Mouse (Mus musculus): ENCODE results near the gene Lrrc23. TPM values are rescaled to one million over a fixed set of nuclear protein-coding genes. Genes with fewer than 3 reads are reported as not detected.
A peak's percentile ranks its signal among the peaks of the same experiment; 100 is the strongest.
"Not testable (repeated sequence)": the region's sequence is repeated elsewhere in the genome, so short reads cannot be mapped to it uniquely, and the experiment has no call there.

The Lrrc23 gene
- polyA plus RNA-seq, 1 experiment from 2014 or later, result 0.83 TPM

GRCm38 (mm10) chr6:124813496-124813895 lies 34.0 kb upstream of the Lrrc23 start:
- peaks cover 57% of the 10 kb centered on the region for H3K36me3 ChIP-seq
- ATAC-seq (replicated peaks; ENCODE audit: insufficient number of reproducible peaks, insufficient read depth, low FRiP score, low read depth), result peak; percentile 73
- 0% methylated on average over 18 of the region's 18 CpGs for WGBS

GRCm38 (mm10) chr6:124812848-124813247 lies 33.3 kb upstream of the Lrrc23 start:
- Histone ChIP-seq H3K27me3 (no peaks in the 10 kb centered on the region), H3K36me3 (peaks cover 51% of the 10 kb centered on the region), H3K4me2 (peak overlapping the region; percentile 73), H3K4me1 (replicated peaks) (peaks cover 47% of the 10 kb centered on the region), H3K9ac (peak overlapping the region; percentile 89), H3K9me3 (replicated peaks) (no peaks in the 10 kb centered on the region), H3K4me3 (peak overlapping the region; percentile 87), H3K27ac (peak overlapping the region; percentile 98)
- 16% methylated on average over 9 of the region's 9 CpGs for WGBS
- no peak for ATAC-seq (replicated peaks; ENCODE audit: insufficient number of reproducible peaks, insufficient read depth, low FRiP score, low read depth)

More at GRCm38 (mm10) chr6:124813496-124813895, 34.0 kb upstream of the Lrrc23 start:
- H3K4me1 ChIP-seq (replicated peaks), result peaks cover 42% of the 10 kb centered on the region
- H3K9ac ChIP-seq, result peak overlapping the region; percentile 89
- peak overlapping the region; percentile 98 for H3K27ac ChIP-seq
- H3K4me2 ChIP-seq, result peak overlapping the region; percentile 73
- H3K27me3 ChIP-seq, result no peaks in the 10 kb centered on the region
- peak overlapping the region; percentile 87 for H3K4me3 ChIP-seq
- no peaks in the 10 kb centered on the region for H3K9me3 ChIP-seq (replicated peaks)

- Histone ChIP-seq H3K27me3 (no peaks in the 10 kb centered on the region), H3K9ac (peak overlapping the region; percentile 89), H3K9me3 (replicated peaks) (no peaks in the 10 kb centered on the region), H3K4me3 (peak overlapping the region; percentile 87), H3K4me2 (peak overlapping the region; percentile 73), H3K27ac (peak overlapping the region; percentile 98), H3K4me1 (replicated peaks) (peaks cover 50% of the 10 kb centered on the region), H3K36me3 (peaks cover 42% of the 10 kb centered on the region)
- WGBS, result 71% methylated on average over 24 of the region's 24 CpGs
- ATAC-seq (replicated peaks; ENCODE audit: insufficient number of reproducible peaks, insufficient read depth, low FRiP score, low read depth), result no peak
Measured at GRCm38 (mm10) chr6:124811701-124812560, 32.4 kb upstream of the Lrrc23 start.

GRCm38 (mm10) chr6:124811403-124811665 lies 31.8 kb upstream of the Lrrc23 start:
- H3K27me3 ChIP-seq, result no peaks in the 10 kb centered on the region
- no peak for ATAC-seq (replicated peaks; ENCODE audit: insufficient number of reproducible peaks, insufficient read depth, low FRiP score, low read depth)
- peak overlapping the region; percentile 98; the same call in 1 of the 2 replicates for H3K27ac ChIP-seq
- WGBS, result 75% methylated on average over 4 of the region's 4 CpGs
- peaks cover 36% of the 10 kb centered on the region for H3K36me3 ChIP-seq
- H3K4me1 ChIP-seq (replicated peaks), result peaks cover 54% of the 10 kb centered on the region
- 0 out of 2 replicates have a peak overlapping the region, but pooled peaks have one; percentile 5 for H3K4me3 ChIP-seq
- no peaks in the 10 kb centered on the region for H3K9me3 ChIP-seq (replicated peaks)
- H3K4me2 ChIP-seq, result peak overlapping the region; percentile 73; the same call in 1 of the 2 replicates
- no peak overlapping the region for H3K9ac ChIP-seq

GRCm38 (mm10) chr6:124810566-124811402 lies 31.3 kb upstream of the Lrrc23 start:
- not testable (repeated sequence) for H3K9me3 ChIP-seq (replicated peaks); H3K4me3 ChIP-seq; ATAC-seq (replicated peaks; ENCODE audit: insufficient number of reproducible peaks, insufficient read depth, low FRiP score, low read depth); H3K9ac ChIP-seq; H3K27me3 ChIP-seq
- 76% methylated on average over 11 of the region's 11 CpGs for WGBS
- H3K36me3 ChIP-seq, result peaks cover 32% of the 10 kb centered on the region
- peaks cover 60% of the 10 kb centered on the region for H3K4me1 ChIP-seq (replicated peaks)
- 0 out of 2 replicates have a peak overlapping the region, but pooled peaks have one; percentile 86 for H3K4me2 ChIP-seq
- H3K27ac ChIP-seq, result peak overlapping the region; percentile 91

GRCm38 (mm10) chr6:124809775-124810538 lies 30.4 kb upstream of the Lrrc23 start:
- whole genome bisulfite sequencing, result 43% methylated on average over 14 of the region's 14 CpGs
- ATAC-seq (replicated peaks; ENCODE audit: insufficient number of reproducible peaks, insufficient read depth, low FRiP score, low read depth), result no peak
- peaks cover 65% of the 10 kb centered on the region for H3K4me1 ChIP-seq (replicated peaks)

GRCm38 (mm10) chr6:124809052-124809774 lies 29.7 kb upstream of the Lrrc23 start:
- H3K36me3 ChIP-seq, result peaks cover 23% of the 10 kb centered on the region
- peak overlapping the region; percentile 86 for H3K4me2 ChIP-seq
- H3K9me3 ChIP-seq (replicated peaks), result no peaks in the 10 kb centered on the region
- peak overlapping the region; percentile 75 for H3K9ac ChIP-seq
- no peaks in the 10 kb centered on the region for H3K27me3 ChIP-seq
- WGBS, result under 1% methylated on average over 35 of the region's 35 CpGs
- peak overlapping the region; percentile 91 for H3K27ac ChIP-seq
- H3K4me1 ChIP-seq (replicated peaks), result peaks cover 58% of the 10 kb centered on the region
- H3K4me3 ChIP-seq, result peak overlapping the region; percentile 57
- ATAC-seq (replicated peaks; ENCODE audit: insufficient number of reproducible peaks, insufficient read depth, low FRiP score, low read depth), result peak; percentile 30

More at GRCm38 (mm10) chr6:124809775-124810538, 30.4 kb upstream of the Lrrc23 start:
- Histone ChIP-seq H3K9ac (peak overlapping the region; percentile 75), H3K27me3 (no peaks in the 10 kb centered on the region), H3K4me2 (peak overlapping the region; percentile 86), H3K4me3 (peak overlapping the region; percentile 57), H3K36me3 (peaks cover 24% of the 10 kb centered on the region), H3K9me3 (replicated peaks) (no peaks in the 10 kb centered on the region), H3K27ac (peak overlapping the region; percentile 91)

GRCm38 (mm10) chr6:124808358-124809012 lies 29.0 kb upstream of the Lrrc23 start, which contains the start of gene Spsb2:
Gene Spsb2, plus strand, starts transcription at chr6:124808661.
- peak; percentile 58 for ATAC-seq (replicated peaks; ENCODE audit: insufficient number of reproducible peaks, insufficient read depth, low FRiP score, low read depth)
- Histone ChIP-seq H3K4me1 (replicated peaks) (peaks cover 57% of the 10 kb centered on the region), H3K9me3 (replicated peaks) (no peaks in the 10 kb centered on the region), H3K4me2 (peak within 1 kb of the TSS; percentile 86), H3K27me3 (no peaks in the 10 kb centered on the region), H3K9ac (peak within 1 kb of the TSS; percentile 75), H3K27ac (peak within 1 kb of the TSS; percentile 91), H3K36me3 (peaks cover 23% of the 10 kb centered on the region), H3K4me3 (peak within 1 kb of the TSS; percentile 57)
- WGBS, result 3% methylated on average over 29 of the region's 29 CpGs

GRCm38 (mm10) chr6:124807986-124808357 lies 28.4 kb upstream of the Lrrc23 start:
- H3K4me2 ChIP-seq, result peak overlapping the region; percentile 86
- peaks cover 23% of the 10 kb centered on the region for H3K36me3 ChIP-seq
- peak overlapping the region; percentile 91 for H3K27ac ChIP-seq
- H3K9ac ChIP-seq, result no peak overlapping the region
- no peak for ATAC-seq (replicated peaks; ENCODE audit: insufficient number of reproducible peaks, insufficient read depth, low FRiP score, low read depth)
- no peaks in the 10 kb centered on the region for H3K9me3 ChIP-seq (replicated peaks)
- 63% methylated on average over 6 of the region's 6 CpGs for WGBS
- no peaks in the 10 kb centered on the region for H3K27me3 ChIP-seq
- peaks cover 57% of the 10 kb centered on the region for H3K4me1 ChIP-seq (replicated peaks)
- peak overlapping the region; percentile 57 for H3K4me3 ChIP-seq

- WGBS, result 48% methylated on average over 4 of the region's 4 CpGs
- H3K9ac ChIP-seq, result no peak overlapping the region
Measured at GRCm38 (mm10) chr6:124807366-124807765, 27.8 kb upstream of the Lrrc23 start.

More at GRCm38 (mm10) chr6:124807366-124807765, 27.8 kb upstream of the Lrrc23 start:
- Histone ChIP-seq H3K9me3 (replicated peaks) (no peaks in the 10 kb centered on the region), H3K4me2 (no peak overlapping the region), H3K4me1 (replicated peaks) (peaks cover 53% of the 10 kb centered on the region), H3K4me3 (no peak overlapping the region), H3K27ac (peak overlapping the region; percentile 91), H3K36me3 (peaks cover 23% of the 10 kb centered on the region), H3K27me3 (no peaks in the 10 kb centered on the region)
- no peak for ATAC-seq (replicated peaks; ENCODE audit: insufficient number of reproducible peaks, insufficient read depth, low FRiP score, low read depth)

Data from heart, embryonic 15.5 days (tissue).